Mouse (Mus musculus): ENCODE data around the gene Gm10720. TPM values are rescaled to one million over a fixed set of nuclear protein-coding genes. Genes with fewer than 3 reads are reported as not detected.
"Not testable (repeated sequence)": the region's sequence is repeated elsewhere in the genome, so short reads cannot be mapped to it uniquely, and the experiment has no call there.

Gm10720 gene
- polyA plus RNA-seq, 1 experiment from 2014 or later: not detected

- H3K9ac ChIP-seq (replicated peaks); H3K27ac ChIP-seq (replicated peaks); H3K36me3 ChIP-seq; H3K9me3 ChIP-seq; H3K27me3 ChIP-seq; H3K4me2 ChIP-seq (replicated peaks); ATAC-seq (replicated peaks); H3K4me1 ChIP-seq; H3K4me3 ChIP-seq: not testable (repeated sequence)
- 66% methylated on average over 14 of the region's 16 CpGs for WGBS
These were observed 14.0 kb downstream of the Gm10720 start for GRCm38 (mm10) chr9:3029276-3030000.

GRCm38 (mm10) chr9:3030677-3031318 is 15.3 kb downstream of the Gm10720 start:
- H3K4me2 ChIP-seq (replicated peaks); H3K36me3 ChIP-seq; H3K27me3 ChIP-seq; H3K4me1 ChIP-seq; H3K4me3 ChIP-seq; H3K27ac ChIP-seq (replicated peaks); ATAC-seq (replicated peaks); H3K9ac ChIP-seq (replicated peaks); H3K9me3 ChIP-seq: not testable (repeated sequence)
- WGBS: 79% methylated on average over 4 of the region's 10 CpGs

GRCm38 (mm10) chr9:3034299-3034698 is 18.8 kb downstream of the Gm10720 start, which contains the start of gene Gm17535:
Gene Gm17535 (plus strand): TSS chr9:3034599.
- not testable (repeated sequence) for H3K4me1 ChIP-seq; H3K27me3 ChIP-seq; H3K9ac ChIP-seq (replicated peaks); H3K9me3 ChIP-seq; H3K36me3 ChIP-seq; H3K4me2 ChIP-seq (replicated peaks); H3K4me3 ChIP-seq; H3K27ac ChIP-seq (replicated peaks); ATAC-seq (replicated peaks)
- WGBS: 57% methylated on average over 2 of the region's 8 CpGs

- H3K9me3 ChIP-seq; H3K4me2 ChIP-seq (replicated peaks); H3K9ac ChIP-seq (replicated peaks); H3K36me3 ChIP-seq; H3K4me3 ChIP-seq; H3K27ac ChIP-seq (replicated peaks); H3K4me1 ChIP-seq; H3K27me3 ChIP-seq; ATAC-seq (replicated peaks): not testable (repeated sequence)
- WGBS: 77% methylated on average over 8 of the region's 8 CpGs
These were observed 21.1 kb downstream of the Gm10720 start, which contains the start of gene Gm10715 for GRCm38 (mm10) chr9:3036577-3036976. Gene Gm10715 (plus strand): TSS chr9:3036877.

GRCm38 (mm10) chr9:3038161-3038560 is 22.7 kb downstream of the Gm10720 start:
- H3K4me3 ChIP-seq; H3K27me3 ChIP-seq; H3K27ac ChIP-seq (replicated peaks); H3K9ac ChIP-seq (replicated peaks); H3K9me3 ChIP-seq; H3K36me3 ChIP-seq; ATAC-seq (replicated peaks); H3K4me1 ChIP-seq; H3K4me2 ChIP-seq (replicated peaks): not testable (repeated sequence)
- WGBS: 71% methylated on average over 4 of the region's 4 CpGs

Small RNAs within 50 kb of the gene (microRNA-seq; reads per million reads assigned to microRNA genes)
- not detected for gene Mir101c

Other genes starting within 250 kb of the Gm10720 start
- gene Gm10722, start 14.7 kb upstream of the Gm10720 start, polyA plus RNA-seq (2015; fragmentation: Nextera tagmentation; extraction: Ambion mirVana): not detected in 2 replicates
- gene Gm11168, start 12.3 kb upstream of the Gm10720 start, polyA plus RNA-seq (2015; fragmentation: Nextera tagmentation; extraction: Ambion mirVana): not detected in 2 replicates
- not detected in 2 replicates for gene Gm10721, start 2.5 kb upstream of the Gm10720 start, polyA plus RNA-seq (2015; fragmentation: Nextera tagmentation; extraction: Ambion mirVana)
- not detected in 2 replicates for gene Gm10719, start 1.8 kb downstream of the Gm10720 start, polyA plus RNA-seq (2015; fragmentation: Nextera tagmentation; extraction: Ambion mirVana)
- gene Gm10718, start 7.9 kb downstream of the Gm10720 start, polyA plus RNA-seq (2015; fragmentation: Nextera tagmentation; extraction: Ambion mirVana): 0.88 TPM in 1 of 2 replicates, not detected in the other
- gene Gm10717, start 9.8 kb downstream of the Gm10720 start, polyA plus RNA-seq (2015; fragmentation: Nextera tagmentation; extraction: Ambion mirVana): 0.37 TPM in 1 of 2 replicates, not detected in the other
- gene Gm17535, start 18.9 kb downstream of the Gm10720 start, polyA plus RNA-seq (2015; fragmentation: Nextera tagmentation; extraction: Ambion mirVana): not detected in 2 replicates
- gene Gm10715, start 21.2 kb downstream of the Gm10720 start, polyA plus RNA-seq (2015; fragmentation: Nextera tagmentation; extraction: Ambion mirVana): not detected in 2 replicates